Mouse (Mus musculus): Measurements from ENCODE around the gene 1700031F05Rik. TPM values are rescaled to one million over a fixed set of nuclear protein-coding genes. Genes with fewer than 3 reads are reported as not detected.

Gene 1700031F05Rik
- total RNA-seq (2023): not detected

GRCm38 (mm10) chrX:102867871-102868270 is at the start of gene 1700031F05Rik:
Gene 1700031F05Rik (minus strand): TSS chrX:102867971.

GRCm38 (mm10) chrX:102908587-102908986 is 40.8 kb upstream of the 1700031F05Rik start, which contains the start of the genes Dmrtc1a and 1700011M02Rik:
Gene Dmrtc1a (minus strand): TSS chrX:102908687.
Gene 1700011M02Rik (plus strand): TSS chrX:102908905.

DNA sequence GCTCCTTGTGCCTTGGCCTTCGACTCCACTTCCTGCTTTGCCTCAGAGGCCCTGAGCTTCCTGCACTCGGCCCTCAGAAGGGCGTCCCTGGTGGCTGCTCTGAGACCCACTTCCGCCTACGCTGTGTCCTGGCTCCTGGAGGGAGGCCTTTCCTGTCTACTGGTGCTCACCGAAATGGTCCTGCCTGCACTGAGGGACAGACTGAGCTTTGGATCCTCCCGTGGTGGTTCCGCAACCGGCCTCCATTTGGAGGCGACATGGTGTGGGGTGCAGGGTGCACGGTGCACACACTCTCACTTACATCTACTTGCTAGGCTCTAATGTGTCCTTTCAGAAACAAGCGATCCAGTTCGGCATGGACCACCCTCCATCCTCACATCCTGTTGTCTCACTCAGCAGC is 13.3 kb downstream of the 1700031F05Rik start, which contains the start of gene Dmrtc1c2:
Gene Dmrtc1c2 (minus strand): TSS at position 101 of the 400 bp plus-strand sequence.

Other genes starting within 250 kb of the 1700031F05Rik start
- under 1 TPM in 1 of 2 experiments, not detected in 1; 0.09 TPM for gene Phka1, start 223.7 kb downstream of the 1700031F05Rik start, total RNA-seq (2023)
- gene Gm3880, start 181.0 kb downstream of the 1700031F05Rik start, total RNA-seq (2023): not detected
- gene Gm9112, start 160.3 kb downstream of the 1700031F05Rik start, total RNA-seq (2023): not detected
- gene Dmrtc1b, start 160.1 kb downstream of the 1700031F05Rik start, total RNA-seq (2023): not detected
- not detected for gene Dmrtc1c1, start 65.0 kb downstream of the 1700031F05Rik start, total RNA-seq (2023)
- not detected for gene Dmrtc1c2, start 13.4 kb downstream of the 1700031F05Rik start, total RNA-seq (2023)
- not detected for gene Dmrtc1a, start 40.7 kb upstream of the 1700031F05Rik start, total RNA-seq (2023)
- not detected for gene 1700011M02Rik, start 40.9 kb upstream of the 1700031F05Rik start, total RNA-seq (2023)
- not detected for gene 1700018G05Rik, start 60.4 kb upstream of the 1700031F05Rik start, total RNA-seq (2023)

All from T-cell, adult 66 days (primary cell).